Mouse (Mus musculus): Measurements from ENCODE around the gene Cfl1. TPM values are rescaled to one million over a fixed set of nuclear protein-coding genes. Genes with fewer than 3 reads are reported as not detected.
A peak's percentile ranks its signal among the peaks of the same experiment; 100 is the strongest.

Cfl1 gene
- polyA plus RNA-seq, 1 experiment from 2014 or later, result 3,308 TPM

DNA sequence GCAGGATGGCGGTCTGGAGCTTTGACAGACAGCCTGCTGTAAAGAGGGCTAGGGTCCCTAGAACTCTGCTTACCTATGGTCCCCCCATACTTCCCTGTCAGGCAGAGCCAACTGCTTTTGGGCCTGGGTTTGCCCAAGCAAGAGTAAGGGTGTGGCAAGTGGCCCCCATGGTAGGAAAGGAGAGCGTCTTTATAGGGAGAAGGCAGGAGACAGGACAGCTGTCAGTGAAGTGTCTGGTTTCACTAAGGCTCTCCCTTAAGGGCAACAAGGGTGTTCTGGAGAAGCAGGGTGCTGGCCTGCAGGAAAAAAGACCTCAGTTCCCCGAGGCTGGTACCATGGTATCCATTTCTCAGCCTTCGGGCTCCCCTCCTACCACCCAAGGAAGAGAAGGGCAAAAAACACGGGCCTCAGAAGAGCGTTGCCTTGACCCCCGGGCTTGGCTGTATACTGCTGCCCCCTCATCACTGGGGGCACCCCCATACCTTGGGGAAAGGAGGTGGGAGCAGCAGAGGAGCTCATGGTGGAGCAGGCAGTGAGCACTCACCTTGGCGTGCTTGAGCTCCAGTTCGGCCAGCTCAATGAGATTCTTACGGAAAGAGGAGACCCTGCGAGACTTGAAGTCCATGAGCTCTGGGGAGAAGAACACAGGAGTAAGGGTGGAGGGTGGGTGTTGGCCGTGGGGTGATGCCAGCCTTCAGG lies 5.2 kb downstream of the Cfl1 start:
- no peaks in the 10 kb centered on the region for H3K27me3 ChIP-seq (ENCODE audit: control insufficient read depth, insufficient read depth, low read length)
- no peaks in the 10 kb centered on the region for H3K4me1 ChIP-seq (ENCODE audit: control insufficient read depth, insufficient read depth, low read length)
- ATAC-seq (replicated peaks; ENCODE audit: insufficient number of reproducible peaks, low FRiP score, low TSS enrichment, low read depth), result no peak
- H3K9ac ChIP-seq (replicated peaks; ENCODE audit: low read length), result no peak overlapping the region
- H3K9me3 ChIP-seq (replicated peaks; ENCODE audit: control insufficient read depth, low read length), result no peaks in the 10 kb centered on the region
- DNase-seq (ENCODE audit: low spot score), result no peak
- WGBS, result 83% methylated on average over 12 of the region's 12 CpGs
- H3K4me3 ChIP-seq (ENCODE audit: low read depth, low read length), result no peak overlapping the region
- no peak overlapping the region for H3K4me2 ChIP-seq (ENCODE audit: low read depth, low read length)
- H3K36me3 ChIP-seq (replicated peaks; ENCODE audit: control insufficient read depth, insufficient read depth, low read depth, low read length), result peaks cover 6% of the 10 kb centered on the region
- H3K27ac ChIP-seq (replicated peaks; ENCODE audit: low read depth, low read length), result no peak overlapping the region

DNA sequence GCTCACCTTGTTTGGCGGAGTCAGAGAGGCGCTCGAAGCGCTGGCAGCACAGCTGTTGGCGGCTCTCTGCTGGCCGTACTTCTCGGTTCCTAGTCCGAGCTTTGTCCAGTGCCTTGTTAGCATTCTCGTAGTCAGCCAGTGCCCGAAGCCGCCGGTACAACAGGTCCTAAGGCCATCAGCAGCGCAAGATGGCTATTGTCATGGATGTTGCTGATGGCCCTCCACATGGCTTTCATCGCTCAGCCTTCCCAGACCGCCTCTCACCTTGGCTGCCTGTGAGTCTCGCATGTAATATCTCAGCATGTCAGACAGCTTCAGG lies 5.8 kb downstream of the Cfl1 start:
- Histone ChIP-seq H3K27me3 (ENCODE audit: control insufficient read depth, insufficient read depth, low read length) (no peaks in the 10 kb centered on the region), H3K9ac (replicated peaks; ENCODE audit: low read length) (no peak overlapping the region), H3K4me2 (ENCODE audit: low read depth, low read length) (no peak overlapping the region), H3K9me3 (replicated peaks; ENCODE audit: control insufficient read depth, low read length) (no peaks in the 10 kb centered on the region), H3K4me1 (ENCODE audit: control insufficient read depth, insufficient read depth, low read length) (no peaks in the 10 kb centered on the region), H3K27ac (replicated peaks; ENCODE audit: low read depth, low read length) (no peak overlapping the region), H3K36me3 (replicated peaks; ENCODE audit: control insufficient read depth, insufficient read depth, low read depth, low read length) (peaks cover 6% of the 10 kb centered on the region), H3K4me3 (ENCODE audit: low read depth, low read length) (no peak overlapping the region)
- no peak for DNase-seq (ENCODE audit: low spot score)
- WGBS, result 87% methylated on average over 16 of the region's 16 CpGs
- ATAC-seq (replicated peaks; ENCODE audit: insufficient number of reproducible peaks, low FRiP score, low TSS enrichment, low read depth), result no peak

DNA sequence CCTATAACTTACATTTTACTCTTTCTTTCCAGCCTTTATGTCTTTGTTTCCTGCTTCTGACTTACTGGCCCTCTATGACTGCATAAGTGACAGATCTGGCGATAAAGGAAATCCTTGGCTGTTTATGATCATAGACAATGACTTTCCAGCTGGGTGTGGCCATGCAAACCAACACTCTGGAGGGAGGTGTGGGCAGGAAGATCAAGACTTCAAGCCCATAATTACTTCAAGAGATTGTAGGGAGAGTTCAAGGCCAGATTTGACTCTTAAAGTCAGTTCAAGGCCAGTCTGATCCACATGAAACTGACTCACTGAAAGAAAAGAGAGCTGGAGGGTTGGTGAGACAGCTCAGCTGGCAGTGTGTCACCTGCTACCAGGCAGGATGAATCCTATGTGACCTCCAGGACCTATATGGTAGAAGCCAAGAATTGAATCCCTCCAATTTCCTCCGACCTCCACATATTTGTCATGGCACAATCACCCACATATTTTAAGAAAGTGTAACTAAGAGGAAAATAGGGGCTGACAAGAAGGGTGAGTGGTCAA lies 10.1 kb downstream of the Cfl1 start:
- ATAC-seq (replicated peaks; ENCODE audit: insufficient number of reproducible peaks, low FRiP score, low TSS enrichment, low read depth) (no peak), DNase-seq (ENCODE audit: low spot score) (no peak)
- H3K4me1 ChIP-seq (ENCODE audit: control insufficient read depth, insufficient read depth, low read length), result no peaks in the 10 kb centered on the region
- H3K4me3 ChIP-seq (ENCODE audit: low read depth, low read length), result no peak overlapping the region
- 88% methylated on average over 2 of the region's 2 CpGs for WGBS
- H3K9ac ChIP-seq (replicated peaks; ENCODE audit: low read length), result no peak overlapping the region
- H3K4me2 ChIP-seq (ENCODE audit: low read depth, low read length), result no peak overlapping the region
- no peaks in the 10 kb centered on the region for H3K9me3 ChIP-seq (replicated peaks; ENCODE audit: control insufficient read depth, low read length)
- no peaks in the 10 kb centered on the region; the same call in none of the 2 replicates for H3K36me3 ChIP-seq (replicated peaks; ENCODE audit: control insufficient read depth, insufficient read depth, low read depth, low read length)
- no peaks in the 10 kb centered on the region for H3K27me3 ChIP-seq (ENCODE audit: control insufficient read depth, insufficient read depth, low read length)
- no peak overlapping the region for H3K27ac ChIP-seq (replicated peaks; ENCODE audit: low read depth, low read length)

DNA sequence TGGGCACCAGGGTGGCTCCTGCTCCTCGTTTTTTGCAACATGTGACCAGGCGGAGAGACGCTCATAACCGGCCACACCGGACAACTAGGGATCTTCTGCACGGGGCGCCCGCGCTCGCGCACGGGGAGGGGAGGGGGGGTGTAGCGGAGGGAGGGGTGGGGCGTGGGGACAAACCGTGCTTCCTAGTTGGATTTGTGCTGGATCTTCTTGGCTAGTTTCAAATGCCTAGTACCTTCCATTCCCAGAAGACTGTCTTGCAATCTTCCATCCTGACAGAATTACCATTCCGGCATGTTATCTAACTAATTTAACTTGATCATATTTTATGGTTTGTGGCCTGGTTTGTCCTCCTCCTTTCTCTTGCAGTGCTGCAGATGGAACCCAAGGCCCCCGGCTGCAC lies 13.4 kb downstream of the Cfl1 start, which contains the start of gene 1700020D05Rik:
1700020D05Rik (minus strand) TSS at position 101 of the 400 bp plus-strand sequence.
- no peaks in the 10 kb centered on the region for H3K4me1 ChIP-seq (ENCODE audit: control insufficient read depth, insufficient read depth, low read length)
- H3K9ac ChIP-seq (replicated peaks; ENCODE audit: low read length), result no peak within 1 kb of the TSS
- H3K4me2 ChIP-seq (ENCODE audit: low read depth, low read length), result no peak within 1 kb of the TSS
- no peaks in the 10 kb centered on the region for H3K27me3 ChIP-seq (ENCODE audit: control insufficient read depth, insufficient read depth, low read length)
- WGBS, result 42% methylated on average over 17 of the region's 17 CpGs
- H3K27ac ChIP-seq (replicated peaks; ENCODE audit: low read depth, low read length), result no peak within 1 kb of the TSS
- H3K36me3 ChIP-seq (replicated peaks; ENCODE audit: control insufficient read depth, insufficient read depth, low read depth, low read length), result no peaks in the 10 kb centered on the region
- no peaks in the 10 kb centered on the region for H3K9me3 ChIP-seq (replicated peaks; ENCODE audit: control insufficient read depth, low read length)
- DNase-seq (ENCODE audit: low spot score), result no peak
- no peak within 1 kb of the TSS for H3K4me3 ChIP-seq (ENCODE audit: low read depth, low read length)
- no peak for ATAC-seq (replicated peaks; ENCODE audit: insufficient number of reproducible peaks, low FRiP score, low TSS enrichment, low read depth)

DNA sequence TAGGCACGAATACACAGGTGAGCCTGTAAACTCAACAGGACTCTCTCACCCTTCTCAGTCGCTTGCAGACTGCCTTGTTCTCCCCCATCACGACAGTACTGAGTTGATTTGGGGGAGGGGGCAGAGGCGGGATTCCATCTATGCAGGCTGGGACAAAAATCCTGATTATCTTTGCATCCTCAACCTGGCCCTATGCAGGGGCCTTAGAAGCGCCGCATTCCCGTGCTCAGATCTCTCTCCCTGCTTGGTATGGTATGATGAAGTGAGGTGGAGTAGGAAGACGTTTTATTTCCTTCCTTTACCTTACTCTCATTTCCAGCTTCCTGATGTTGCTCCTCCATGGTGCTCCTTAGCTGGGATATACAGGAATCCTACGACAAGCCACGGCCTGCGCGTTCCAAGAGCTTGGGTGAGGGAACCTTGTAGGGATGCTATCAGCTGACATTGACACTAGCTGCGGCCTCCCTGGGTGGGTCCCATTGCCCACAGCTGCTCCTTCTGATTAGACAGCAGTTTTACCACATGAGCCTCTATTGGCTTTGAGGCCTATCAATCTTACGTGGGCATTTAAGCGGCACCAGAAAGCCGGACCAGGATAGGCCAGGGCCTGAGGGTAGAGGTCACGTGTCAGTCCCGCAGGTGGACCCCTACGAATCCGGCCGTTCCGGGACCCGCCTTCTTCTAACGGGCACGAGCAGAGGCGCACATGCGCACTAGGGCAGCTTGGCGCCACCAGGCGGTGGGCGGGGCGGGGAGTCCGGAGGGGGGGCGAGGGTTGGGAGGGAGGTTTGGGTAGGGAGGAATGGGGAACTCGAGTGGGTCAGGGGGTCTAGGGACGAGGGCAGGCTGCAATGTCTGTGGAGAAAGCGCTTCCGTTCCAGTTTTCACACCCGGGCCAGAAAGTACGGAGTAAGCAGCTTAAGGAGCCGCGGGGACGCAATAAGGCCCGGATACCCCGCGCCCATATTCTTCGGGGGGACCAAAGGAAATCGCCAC lies 20.1 kb downstream of the Cfl1 start, which contains the start of gene Snx32:
Snx32 (minus strand) TSS at position 508 of the 996 bp plus-strand sequence.
- Histone ChIP-seq H3K9me3 (replicated peaks; ENCODE audit: control insufficient read depth, low read length) (no peaks in the 10 kb centered on the region), H3K36me3 (replicated peaks; ENCODE audit: control insufficient read depth, insufficient read depth, low read depth, low read length) (no peaks in the 10 kb centered on the region), H3K4me3 (ENCODE audit: low read depth, low read length) (peak within 1 kb of the TSS; percentile 34), H3K4me1 (ENCODE audit: control insufficient read depth, insufficient read depth, low read length) (no peaks in the 10 kb centered on the region), H3K27ac (replicated peaks; ENCODE audit: low read depth, low read length) (no peak within 1 kb of the TSS), H3K27me3 (ENCODE audit: control insufficient read depth, insufficient read depth, low read length) (no peaks in the 10 kb centered on the region), H3K9ac (replicated peaks; ENCODE audit: low read length) (peak within 1 kb of the TSS; percentile 55), H3K4me2 (ENCODE audit: low read depth, low read length) (peak within 1 kb of the TSS; percentile 69)
- ATAC-seq (replicated peaks; ENCODE audit: insufficient number of reproducible peaks, low FRiP score, low TSS enrichment, low read depth) (peak; percentile 99), DNase-seq (ENCODE audit: low spot score) (peak; percentile 96)
- WGBS, result 2% methylated on average over 47 of the region's 47 CpGs

DNA sequence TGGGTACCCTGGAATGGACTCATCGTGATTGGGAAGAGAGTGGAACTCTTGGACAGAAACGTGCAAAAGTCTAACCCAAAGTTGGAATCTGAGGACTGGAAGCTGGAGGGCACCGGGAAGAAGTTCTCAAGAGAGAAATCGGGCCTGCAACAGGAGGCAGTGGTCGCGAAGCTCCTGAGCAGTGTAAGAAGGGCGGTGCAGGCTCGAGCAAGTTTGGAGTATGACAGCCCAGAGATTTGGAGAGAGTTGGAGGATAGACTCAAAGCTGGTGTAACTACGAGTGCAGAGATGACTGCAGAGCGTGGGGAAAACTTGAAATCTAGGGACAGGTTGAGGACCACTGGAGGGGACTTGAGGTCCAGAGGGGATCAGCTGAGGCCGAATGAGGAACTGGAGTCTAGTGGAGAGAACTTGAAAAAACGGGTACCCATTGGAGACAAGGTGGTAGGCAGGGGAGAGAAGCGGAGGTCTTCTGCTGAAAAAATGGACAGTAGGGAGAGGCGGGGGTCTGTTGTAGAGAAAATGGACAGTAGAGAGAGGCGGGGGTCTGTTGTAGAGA lies 20.9 kb downstream of the Cfl1 start:
- Histone ChIP-seq H3K9ac (replicated peaks; ENCODE audit: low read length) (peak overlapping the region; percentile 55), H3K36me3 (replicated peaks; ENCODE audit: control insufficient read depth, insufficient read depth, low read depth, low read length) (no peaks in the 10 kb centered on the region), H3K9me3 (replicated peaks; ENCODE audit: control insufficient read depth, low read length) (no peaks in the 10 kb centered on the region), H3K4me3 (ENCODE audit: low read depth, low read length) (peak overlapping the region; percentile 34), H3K4me1 (ENCODE audit: control insufficient read depth, insufficient read depth, low read length) (no peaks in the 10 kb centered on the region), H3K4me2 (ENCODE audit: low read depth, low read length) (peak overlapping the region; percentile 69), H3K27ac (replicated peaks; ENCODE audit: low read depth, low read length) (no peak overlapping the region), H3K27me3 (ENCODE audit: control insufficient read depth, insufficient read depth, low read length) (no peaks in the 10 kb centered on the region)
- 47% methylated on average over 14 of the region's 15 CpGs for WGBS
- DNase-seq (ENCODE audit: low spot score) (no peak), ATAC-seq (replicated peaks; ENCODE audit: insufficient number of reproducible peaks, low FRiP score, low TSS enrichment, low read depth) (no peak)

DNA sequence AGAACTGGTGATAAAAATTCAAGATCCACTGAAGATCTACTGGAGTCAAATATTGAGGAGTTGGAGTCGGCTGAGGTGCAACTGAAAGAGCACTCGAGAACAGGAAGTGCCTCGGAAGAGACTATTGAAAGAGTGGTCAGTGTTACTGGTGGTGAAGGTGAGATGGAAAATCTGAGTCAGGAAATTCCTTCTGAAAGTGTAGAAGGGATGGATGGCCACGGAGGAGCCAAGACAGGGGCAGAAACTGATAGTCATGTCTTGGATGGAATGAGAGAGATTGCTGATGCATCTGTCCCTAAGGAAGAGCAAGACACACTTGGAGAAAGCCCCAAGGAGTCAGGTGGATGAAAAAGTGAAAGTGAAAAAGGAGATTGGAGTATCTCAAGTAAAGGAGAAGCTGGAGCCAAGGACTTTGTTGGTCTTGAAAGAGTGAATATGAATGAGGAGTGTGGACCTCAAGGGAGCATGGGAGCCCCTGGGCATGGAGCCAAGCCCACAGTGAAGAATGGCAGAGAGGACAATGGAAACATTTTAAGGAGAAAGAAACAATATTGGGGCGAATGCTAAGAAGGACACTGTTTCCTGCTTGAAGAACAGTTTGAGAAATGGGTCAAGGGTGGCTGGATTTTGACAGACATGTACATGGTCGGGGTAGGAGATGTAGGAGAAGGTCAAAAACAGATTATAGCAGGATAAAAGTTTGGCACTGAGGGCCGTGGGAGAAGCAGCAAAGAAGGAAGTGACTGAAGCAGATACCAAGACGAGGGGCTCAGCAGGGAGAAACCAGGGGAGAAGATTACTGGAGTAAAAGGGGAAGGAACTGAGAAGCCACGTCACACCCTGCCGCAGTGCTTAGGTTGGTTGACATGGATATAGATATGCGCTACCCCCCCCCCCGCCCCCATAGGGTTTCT lies 22.1 kb downstream of the Cfl1 start:
- WGBS, result 82% methylated on average over 12 of the region's 12 CpGs
- H3K36me3 ChIP-seq (replicated peaks; ENCODE audit: control insufficient read depth, insufficient read depth, low read depth, low read length), result no peaks in the 10 kb centered on the region
- no peak for DNase-seq (ENCODE audit: low spot score)

More for the DNA sequence above, 22.1 kb downstream of the Cfl1 start:
- no peaks in the 10 kb centered on the region for H3K9me3 ChIP-seq (replicated peaks; ENCODE audit: control insufficient read depth, low read length)
- H3K27ac ChIP-seq (replicated peaks; ENCODE audit: low read depth, low read length), result no peak overlapping the region
- no peak overlapping the region for H3K4me2 ChIP-seq (ENCODE audit: low read depth, low read length)
- no peak overlapping the region for H3K4me3 ChIP-seq (ENCODE audit: low read depth, low read length)
- H3K9ac ChIP-seq (replicated peaks; ENCODE audit: low read length), result no peak overlapping the region
- no peaks in the 10 kb centered on the region for H3K27me3 ChIP-seq (ENCODE audit: control insufficient read depth, insufficient read depth, low read length)
- H3K4me1 ChIP-seq (ENCODE audit: control insufficient read depth, insufficient read depth, low read length), result no peaks in the 10 kb centered on the region
- no peak for ATAC-seq (replicated peaks; ENCODE audit: insufficient number of reproducible peaks, low FRiP score, low TSS enrichment, low read depth)

Data from embryonic facial prominence, embryonic 11.5 days (tissue).